Mouse (Mus musculus): ENCODE results near the gene Gm6657.

DNA sequence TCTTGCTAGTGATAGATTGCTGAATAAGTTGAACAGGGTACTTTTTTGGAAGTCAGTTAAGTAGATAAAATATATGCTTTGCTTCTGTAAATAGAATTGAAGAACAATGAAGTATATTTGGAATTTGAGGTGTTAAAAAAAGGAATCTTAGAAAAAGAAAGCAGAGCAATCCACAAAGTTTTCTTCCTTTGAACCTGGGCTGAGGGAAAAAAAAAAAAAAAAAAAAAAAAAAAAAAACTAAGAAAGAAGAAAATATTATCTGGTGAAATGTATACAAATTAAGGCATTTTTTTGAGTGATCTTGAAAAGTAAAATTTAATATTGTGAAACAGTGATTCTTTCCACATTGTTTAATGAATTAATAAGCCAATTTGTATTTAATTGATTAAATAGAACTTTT is 38.5 kb downstream of the Gm6657 start:
- no peak for TF ChIP-seq CTCF (IDR thresholded peaks at IDR 0.05; ENCODE audit: low read depth)
- TF ChIP-seq EP300 (IDR thresholded peaks at IDR 0.05; ENCODE audit: low read depth) = no peak
